Mouse (Mus musculus): ENCODE data around the gene Ankrd44.

The Ankrd44 gene

DNA sequence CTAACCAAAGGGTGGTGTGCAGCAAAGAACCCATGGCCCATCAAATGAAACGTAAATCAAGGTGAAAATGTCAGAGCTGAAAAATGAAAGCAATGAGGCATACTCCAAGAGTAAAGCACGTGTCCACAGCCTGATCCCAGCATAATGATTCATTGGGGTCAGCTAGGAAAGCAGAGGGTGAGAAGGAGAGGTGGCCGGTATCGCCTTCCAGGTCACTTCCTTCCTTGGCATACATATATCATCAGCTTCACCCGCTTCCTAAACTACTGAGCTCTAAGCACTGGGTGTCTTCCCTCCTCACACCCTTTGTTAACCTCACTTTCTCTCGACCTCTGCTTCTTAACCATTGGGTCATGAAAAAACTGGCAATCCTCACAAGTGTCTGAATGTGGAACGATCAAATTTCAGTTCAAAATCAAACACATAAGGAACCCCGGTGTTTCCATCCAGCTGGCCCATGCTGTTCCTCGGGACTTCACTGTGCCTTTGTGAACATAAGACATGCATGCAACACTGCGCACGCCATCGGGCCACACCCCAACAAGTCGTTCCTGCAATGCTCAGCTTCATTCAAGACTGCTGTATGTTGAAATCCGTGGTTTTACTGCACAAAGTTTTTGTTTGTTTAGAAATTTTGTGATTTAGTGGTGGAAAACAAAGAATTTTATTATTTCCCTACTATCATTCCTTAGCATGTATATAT is 101.9 kb downstream of the Ankrd44 start:
- in situ Hi-C loops (cut with MboI), result no loop called here

DNA sequence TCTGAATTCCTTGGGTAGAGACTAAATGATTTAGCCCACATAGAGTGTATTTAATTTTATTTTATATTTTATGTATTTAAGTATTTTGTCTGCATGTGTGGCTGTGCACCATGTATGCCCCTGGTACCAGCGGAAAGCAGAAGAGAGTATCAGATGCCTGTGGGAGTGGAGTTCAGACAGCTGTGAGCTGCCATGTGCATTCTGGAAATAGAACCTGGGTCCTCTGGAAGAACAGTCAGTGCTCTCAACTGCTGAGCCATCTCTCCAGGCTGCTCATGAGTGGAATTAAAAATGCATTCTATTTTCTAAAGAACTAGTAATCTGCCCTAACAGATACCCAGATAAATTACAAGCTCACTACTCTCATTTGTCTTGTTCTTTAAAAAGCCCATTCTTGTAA is 104.4 kb downstream of the Ankrd44 start:
- in situ Hi-C loops (cut with MboI), result no loop called here

DNA sequence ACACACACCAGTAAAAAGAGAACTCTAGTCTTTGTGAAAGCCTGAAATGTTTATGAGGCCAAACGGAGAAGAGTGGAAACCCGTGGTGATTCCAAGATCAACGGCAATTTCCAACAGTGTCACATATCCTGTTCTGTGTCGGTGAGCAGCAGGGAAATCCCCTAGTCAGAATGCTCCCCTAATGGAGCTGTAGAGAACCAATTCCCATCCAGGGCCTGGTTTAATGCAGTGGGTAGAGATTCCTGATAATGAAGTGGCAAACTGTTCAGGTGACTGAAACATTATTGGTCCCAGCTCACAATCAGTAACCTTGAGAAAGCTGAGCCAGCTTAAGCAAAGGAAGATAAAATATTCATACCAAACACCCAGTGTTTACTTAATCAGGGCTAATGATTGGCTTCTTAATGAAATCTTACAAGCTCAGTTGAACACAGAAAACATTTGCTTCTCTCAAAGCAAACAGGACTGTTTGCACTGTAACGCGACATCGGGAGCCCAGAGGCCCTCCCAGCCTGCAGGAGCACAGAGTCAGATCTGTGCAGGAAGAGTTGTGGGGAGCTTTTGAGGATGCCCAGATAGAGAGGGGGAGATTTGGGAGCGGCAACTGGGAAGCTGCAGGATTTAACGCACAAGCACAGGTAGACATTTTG is 110.9 kb downstream of the Ankrd44 start:
- in situ Hi-C loops (cut with MboI), result no loop called here

DNA sequence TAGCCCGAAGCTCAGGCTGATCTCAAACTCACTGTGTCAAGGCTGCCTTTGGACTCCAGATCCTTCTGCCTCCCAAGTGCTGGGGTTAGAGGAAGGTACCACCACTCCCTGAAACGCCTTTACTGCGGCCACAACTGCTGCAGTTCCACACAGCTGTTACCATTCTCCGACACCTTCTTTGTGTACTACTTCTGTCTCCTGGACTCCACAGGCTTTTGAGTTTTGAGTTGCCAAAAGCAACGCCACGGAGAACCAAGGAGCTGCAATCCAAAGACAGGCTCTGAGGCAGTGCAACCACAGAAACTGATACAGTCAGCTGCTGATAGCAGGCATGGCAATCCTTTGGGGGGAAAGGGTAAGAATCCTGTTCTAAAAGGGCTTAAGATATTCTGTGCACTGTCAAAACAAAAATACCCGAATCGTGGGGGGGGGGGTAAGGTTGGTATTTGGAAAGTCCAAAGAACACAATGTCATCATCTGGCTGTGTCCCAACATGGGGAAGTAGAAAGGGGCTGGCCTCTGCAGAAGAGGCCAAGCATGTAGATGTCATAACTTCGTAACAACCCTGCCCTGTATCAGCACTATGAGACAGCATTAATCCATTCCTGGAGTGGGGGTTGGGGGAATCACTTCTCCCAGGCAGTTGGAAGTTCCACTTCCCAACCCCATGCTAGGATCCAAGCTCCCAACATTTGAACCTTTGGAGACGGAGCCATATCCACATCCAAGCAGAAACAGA is 116.2 kb downstream of the Ankrd44 start:
- in situ Hi-C loops (cut with MboI), result no loop called here

DNA sequence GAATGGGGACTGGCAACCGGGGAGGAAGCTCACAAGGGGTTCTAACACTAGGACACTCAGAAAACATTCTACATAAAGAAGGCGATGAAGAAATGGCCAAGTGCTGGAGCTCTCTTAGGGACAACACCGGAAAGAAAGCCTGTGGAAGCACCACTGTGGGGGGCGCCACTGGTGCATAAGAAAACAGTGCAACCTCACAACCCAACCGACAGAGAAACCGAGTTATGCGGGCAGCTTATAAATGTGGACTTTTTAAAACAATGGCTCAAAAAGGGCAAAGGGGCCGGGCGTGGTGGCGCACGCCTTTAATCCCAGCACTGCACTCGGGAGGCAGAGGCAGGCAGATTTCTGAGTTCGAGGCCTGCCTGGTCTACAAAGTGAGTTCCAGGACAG is 117.1 kb downstream of the Ankrd44 start:
- in situ Hi-C loops (cut with MboI), result no loop called here

DNA sequence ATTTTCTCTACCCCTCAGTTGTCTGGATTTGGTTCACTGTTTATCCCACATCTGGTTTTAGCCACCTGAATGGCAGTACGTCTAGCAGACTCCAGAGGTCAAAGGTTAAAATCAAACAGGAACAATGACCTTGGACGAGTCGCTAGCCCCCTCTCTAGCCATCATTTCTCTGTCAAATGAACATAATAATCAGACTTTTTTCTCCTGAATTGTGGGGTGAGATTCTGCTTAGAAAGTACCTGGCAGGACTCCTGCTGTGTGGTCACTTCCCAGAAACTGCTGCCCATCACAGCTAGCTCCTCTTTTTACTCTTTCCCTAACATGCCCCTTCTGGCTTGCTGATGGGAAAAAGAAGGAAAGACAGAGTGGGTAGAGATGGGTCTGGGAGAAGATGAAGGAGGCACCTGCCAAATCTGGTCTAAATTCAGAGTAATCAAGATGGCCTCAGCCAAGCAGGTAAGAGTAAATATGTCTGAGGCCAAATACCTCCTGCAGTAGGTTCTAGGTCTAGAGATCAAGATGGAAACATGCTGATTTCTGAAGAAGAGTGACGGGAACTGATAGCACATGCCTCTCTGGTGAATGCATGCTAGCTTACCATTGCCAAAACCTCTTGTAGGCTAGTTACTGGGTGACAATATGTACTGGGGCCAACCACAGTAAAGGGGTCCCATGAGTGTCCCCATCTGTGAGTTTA is 117.6 kb downstream of the Ankrd44 start:
- in situ Hi-C loops (cut with MboI), result no loop called here

DNA sequence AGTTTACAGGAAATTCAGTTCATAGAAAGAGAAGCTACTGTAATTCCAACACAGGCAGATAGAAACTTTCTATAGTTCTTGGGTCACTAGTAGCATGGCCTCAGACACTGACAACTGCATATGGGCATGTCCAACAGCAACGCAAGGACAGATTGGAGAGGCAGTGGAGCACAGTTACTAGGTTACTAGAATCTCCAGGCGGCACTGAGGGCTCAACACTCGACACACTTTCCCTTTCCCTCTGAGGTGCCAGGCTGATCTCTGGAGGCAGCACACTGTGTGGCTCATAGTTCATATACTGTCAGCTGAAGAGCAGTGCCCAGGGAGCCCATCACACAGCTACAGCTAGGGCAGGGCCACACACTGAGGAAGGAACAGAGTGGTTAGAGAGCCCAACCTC is 118.4 kb downstream of the Ankrd44 start:
- in situ Hi-C loops (cut with MboI), result no loop called here

DNA sequence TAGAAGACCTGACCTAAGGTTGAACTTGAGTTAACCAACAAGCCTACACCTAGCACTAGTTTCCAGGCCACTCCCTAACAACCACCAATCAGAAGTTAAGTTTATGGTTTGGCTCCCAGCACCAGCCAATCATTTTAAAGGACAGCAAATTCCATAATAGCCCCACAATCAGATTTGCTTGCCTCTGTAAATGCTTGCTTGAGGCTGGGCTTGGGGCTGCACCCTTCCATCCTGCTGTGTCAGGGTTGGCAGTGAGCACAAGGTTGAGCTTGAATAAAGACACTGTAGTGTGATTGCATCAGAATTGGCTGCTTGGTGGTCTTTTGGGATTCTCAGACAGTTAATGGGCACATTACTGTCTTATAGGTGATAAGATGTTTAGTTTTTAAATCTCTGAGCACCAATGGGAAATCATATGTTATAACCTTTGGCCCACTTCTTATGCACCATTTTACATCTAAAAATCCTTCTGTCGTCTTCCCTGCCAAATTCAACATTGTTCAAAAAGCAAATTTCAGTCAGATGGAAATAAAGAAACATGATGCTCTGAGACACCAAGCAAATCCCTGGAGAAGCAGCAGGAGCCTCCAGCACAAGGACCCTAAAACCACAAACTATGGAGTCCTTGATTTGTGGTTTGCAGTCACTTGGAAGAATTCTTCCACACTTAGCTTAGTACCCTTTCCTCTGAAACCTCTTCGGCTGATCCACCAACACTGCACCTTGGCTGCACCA is 119.9 kb downstream of the Ankrd44 start:
- in situ Hi-C loops (cut with MboI), result no loop called here

DNA sequence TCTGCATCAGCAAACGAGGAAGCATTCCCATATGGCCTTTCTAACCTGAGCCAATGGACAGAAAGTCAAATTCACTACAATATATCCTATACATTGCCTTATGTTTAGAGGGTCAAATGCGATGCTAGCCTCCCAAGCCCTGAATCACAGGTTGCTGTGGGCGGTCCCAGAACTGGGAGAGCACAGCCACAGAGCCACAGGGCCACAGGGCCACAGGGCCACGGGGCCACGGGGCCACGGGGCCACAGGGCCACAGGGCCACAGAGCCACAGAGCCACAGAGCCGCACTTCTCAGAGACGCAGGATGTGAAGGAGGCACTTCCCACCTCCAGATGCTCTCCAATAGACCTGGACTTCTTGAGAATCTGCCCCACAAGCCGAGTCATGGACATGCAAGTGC is 121.8 kb downstream of the Ankrd44 start:
- in situ Hi-C loops (cut with MboI), result no loop called here

DNA sequence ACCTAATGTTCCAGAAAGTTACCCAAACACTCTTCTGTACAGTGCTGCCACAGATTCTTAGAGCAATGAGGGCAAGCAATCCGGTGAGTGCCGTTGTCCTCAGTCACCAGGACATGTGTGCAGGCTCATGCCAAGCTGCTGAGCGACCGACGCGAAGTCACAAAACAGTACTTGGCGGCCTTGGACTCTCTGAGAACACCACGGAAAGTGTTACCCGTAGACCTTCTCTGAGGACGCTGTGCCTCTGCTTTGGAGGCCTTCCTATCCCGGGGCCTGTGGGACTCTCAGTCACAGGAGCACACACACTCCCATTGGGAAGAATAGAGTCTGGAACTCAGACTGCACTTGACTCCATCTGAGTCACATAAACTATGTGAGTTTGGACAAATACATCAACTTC is 123.5 kb downstream of the Ankrd44 start:
- in situ Hi-C loops (cut with MboI), result no loop called here

DNA sequence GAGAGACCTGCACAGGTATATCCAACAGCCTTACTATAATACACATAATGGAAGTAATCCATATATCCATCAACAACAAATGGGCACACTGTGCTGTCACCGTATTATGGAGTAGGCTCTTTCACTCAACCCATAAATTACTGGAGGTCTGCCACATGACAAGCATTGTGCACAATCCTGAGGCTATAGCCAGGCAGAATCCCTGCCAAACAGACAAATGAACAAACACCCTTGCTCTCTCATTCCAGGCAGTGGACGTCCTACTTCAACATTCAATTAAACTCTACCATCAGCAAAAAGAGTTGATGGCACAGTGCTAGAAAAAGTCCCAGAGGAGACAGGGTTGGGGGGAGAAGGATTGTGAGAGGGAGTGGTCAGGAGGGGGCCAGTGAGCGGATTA is 124.9 kb downstream of the Ankrd44 start:
- in situ Hi-C loops (cut with MboI), result no loop called here

DNA sequence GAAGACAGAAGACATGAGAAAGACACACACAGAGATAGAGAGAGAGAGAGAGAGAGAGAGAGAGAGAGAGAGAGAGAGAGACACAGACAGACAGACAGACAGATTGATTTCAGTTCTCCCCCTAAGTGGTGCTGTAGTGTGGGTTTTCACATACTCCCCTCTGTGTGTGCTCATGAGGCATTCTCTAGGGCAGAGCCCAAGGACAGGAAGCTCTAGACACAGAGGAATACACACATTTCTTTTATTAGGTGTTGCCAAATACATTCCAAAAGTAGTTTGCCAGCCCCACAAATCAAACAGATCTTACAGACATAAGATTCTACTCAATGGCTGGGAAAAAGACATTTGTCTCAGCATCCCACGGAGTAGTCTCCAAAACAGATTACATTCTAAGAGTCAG is 126.8 kb downstream of the Ankrd44 start:
- in situ Hi-C loops (cut with MboI), result no loop called here

DNA sequence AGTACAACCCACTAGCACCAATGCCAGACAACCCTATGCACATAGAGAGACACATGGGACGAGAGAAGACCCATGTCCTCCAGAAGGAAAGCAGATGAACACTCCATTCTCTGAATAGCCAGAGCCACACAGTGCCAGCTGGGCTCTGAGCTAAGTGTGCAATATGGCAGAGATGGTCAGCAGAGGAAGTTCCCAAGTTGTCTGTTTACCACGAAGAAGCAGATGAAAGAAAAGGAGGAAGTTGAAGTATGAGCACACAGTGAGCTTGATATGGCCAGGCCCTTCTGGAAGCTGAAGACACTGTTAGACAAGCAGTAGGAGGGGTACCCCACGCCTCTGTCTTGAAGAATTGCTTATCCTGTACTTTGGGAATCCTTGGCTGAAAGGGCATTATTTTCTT is 127.8 kb downstream of the Ankrd44 start:
- in situ Hi-C loops (cut with MboI), result no loop called here

DNA sequence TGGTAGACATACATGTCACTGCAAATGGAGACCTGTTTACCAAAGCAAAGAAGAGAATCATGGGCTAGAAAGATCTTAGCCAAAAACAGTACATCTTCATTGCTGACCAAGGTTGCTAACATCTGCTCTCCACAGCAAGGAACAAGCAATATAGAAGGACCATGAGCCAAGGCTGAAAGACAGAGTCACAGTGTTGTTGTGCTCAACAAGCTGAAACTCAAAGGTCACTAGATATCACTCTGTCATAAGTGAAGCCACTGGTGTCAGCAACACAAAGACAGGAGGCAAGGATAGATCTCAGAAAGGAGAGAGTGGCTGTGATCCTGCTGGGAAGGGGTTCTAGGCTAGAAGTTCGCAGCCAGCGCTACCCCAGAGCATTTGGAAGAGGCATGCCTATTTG is 131.5 kb downstream of the Ankrd44 start:
- in situ Hi-C loops (cut with MboI), result no loop called here

DNA sequence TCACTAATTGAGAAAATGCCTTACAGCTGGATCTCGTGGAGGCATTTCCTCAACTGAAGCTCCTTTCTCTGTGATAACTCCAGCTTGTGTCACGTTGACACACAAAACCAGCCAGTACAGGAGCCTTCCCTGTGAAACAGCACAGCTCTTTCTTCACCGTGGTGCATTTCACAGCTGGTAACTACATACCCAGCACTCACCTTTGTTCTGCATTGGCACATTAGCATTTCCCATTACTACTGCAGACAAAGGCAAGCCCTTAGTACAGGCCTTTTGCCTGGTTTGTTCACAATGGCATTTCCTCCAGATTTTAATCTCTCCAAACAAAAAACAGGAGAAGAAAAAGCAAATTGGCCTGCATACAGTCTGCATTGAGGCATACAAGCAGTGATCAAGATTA is 134.8 kb downstream of the Ankrd44 start:
- in situ Hi-C loops (cut with MboI), result no loop called here

DNA sequence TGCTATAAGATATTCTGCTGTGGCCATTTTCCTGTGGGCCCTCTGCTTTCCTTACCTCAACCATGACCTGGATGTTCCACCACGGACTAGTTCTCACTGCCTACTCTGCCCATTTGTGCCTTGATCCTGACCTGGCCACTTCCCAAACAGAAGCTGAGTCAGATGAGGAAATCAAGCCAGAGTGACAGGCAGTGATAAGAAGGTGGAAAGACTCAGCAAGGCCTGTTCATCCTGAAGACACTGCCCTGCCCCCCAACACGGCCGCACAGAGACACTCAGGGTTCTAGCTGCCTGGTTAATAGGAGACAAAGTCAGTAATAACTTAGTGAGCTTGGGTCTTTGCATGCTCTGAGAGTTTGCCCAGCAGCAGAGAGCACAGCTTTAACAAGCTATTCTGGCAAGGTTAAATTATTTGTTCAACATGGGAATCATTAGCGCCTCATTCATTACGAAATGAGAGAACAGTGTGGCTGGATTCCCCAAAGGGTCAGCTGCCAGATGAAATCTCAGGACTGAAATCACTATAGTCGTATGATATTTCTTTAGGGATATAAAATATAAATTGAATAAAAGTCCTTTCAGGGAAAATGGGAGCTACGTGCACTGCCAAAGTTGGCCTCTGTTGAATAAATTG is 136.7 kb downstream of the Ankrd44 start:
- in situ Hi-C loops (cut with MboI), result no loop called here

DNA sequence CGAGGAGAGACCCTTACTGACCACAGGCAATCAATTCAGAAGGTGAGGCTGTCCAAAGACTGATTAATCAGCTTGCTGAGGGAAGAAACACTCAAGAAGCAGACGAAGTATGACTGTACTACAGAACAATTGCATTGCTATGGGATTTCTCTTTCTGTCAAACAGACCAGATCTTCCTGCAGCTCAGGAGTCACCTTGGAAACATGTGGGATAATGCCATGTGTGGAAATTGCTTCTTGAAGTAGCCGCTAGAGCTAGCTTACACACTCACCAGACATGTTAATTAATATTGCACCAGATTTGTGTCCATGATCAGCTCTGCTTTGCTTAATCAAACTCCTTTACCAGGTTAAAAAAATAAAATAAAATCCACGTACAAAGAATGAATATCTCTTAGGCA is 137.8 kb downstream of the Ankrd44 start:
- in situ Hi-C loops (cut with MboI), result no loop called here

DNA sequence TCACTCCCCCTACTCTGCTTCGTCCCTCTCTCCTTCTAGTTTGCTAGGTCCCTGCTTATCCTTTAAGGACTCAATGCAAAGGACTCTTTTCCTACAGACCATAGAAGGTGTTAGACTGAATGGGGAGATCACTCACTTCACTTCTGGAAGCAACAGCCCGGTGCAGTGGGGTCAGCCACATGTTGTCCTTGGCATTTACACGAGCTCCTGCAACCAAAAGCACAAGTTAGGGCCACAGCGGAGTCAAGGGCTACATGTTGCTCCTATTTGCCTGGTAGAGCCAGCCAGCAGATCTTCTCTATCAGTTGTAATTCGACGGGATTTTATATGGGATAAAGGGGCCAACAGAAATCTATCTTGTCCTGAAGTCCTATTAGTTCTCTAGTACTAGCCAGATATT is 148.0 kb downstream of the Ankrd44 start:
- in situ Hi-C loops (cut with MboI), result no loop called here

DNA sequence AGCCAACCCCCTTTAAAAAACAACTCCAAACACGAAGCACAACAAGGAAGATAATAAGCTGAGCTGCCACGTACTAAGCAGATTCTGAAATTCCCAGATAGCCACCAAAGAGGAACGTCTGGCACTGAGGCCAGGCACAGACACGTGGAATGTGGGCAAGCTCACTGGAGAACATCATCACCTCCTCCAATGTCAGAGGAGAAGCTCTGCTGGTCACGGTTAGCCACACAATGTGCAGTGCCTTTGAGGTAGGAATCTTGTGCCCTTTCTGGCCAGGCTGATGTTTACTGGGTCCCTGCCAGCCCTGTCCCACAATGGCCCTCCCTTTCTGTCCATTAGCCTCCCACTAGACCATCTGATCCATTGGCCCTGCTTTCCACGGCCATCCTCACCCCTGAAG is 149.1 kb downstream of the Ankrd44 start:
- in situ Hi-C loops (cut with MboI), result no loop called here

DNA sequence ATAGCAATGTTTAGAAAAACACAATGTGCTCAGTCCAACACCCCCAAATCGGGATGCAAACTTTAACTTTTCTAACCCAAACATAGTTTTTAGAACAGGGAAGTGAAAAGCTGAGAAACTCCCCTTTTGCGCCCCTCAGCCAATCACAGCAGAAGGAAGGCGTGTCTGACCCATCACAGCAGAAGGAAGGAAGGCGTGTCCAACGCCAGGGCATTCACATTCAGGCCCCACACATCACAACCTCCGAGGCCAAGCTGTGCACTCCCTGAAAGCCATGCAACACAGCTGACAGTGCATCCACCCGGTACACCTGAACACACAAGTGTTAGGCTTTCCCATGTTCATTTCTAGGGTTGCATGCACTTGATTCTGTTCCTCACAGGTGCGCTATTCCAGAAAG is 150.1 kb downstream of the Ankrd44 start:
- in situ Hi-C loops (cut with MboI), result no loop called here

DNA sequence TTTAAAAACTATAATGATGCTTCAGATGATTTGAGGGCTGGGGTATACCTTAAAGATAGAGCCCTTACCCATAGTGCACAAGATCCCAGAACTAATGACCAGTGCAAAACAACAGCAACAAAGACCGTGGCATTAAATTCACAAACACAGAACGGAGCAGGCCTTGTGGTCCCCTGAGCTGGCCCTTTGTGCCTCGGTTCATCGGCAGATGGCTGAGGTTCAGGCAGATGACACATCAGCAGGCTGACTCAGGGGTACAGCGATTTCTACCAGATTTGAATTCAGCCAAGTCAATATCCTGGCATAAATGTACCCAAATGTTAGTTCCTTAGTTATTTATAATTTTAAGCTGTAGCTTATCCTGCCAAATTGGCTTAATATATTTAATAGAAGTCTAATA is 153.3 kb downstream of the Ankrd44 start:
- in situ Hi-C loops (cut with MboI), result no loop called here

DNA sequence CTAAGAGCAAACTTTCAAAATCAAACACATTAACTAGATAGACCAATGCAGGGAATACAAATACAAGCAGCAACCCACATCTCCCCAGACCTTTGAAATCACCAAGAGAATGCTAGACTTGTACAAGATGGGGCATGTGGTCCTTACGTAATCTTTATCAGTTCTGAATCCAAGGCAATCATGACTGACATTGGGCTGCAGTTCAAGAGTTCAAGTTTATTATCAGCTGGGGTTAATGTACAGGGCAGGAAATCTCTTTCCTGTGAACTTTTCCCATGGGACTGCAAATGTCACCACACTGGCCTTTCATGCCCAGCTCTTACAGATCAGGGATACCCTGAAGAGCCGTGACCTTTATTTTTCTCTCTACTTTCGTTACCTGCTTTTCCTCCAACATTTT is 154.7 kb downstream of the Ankrd44 start:
- in situ Hi-C loops (cut with MboI), result no loop called here
